In the genomic region with DNA sequence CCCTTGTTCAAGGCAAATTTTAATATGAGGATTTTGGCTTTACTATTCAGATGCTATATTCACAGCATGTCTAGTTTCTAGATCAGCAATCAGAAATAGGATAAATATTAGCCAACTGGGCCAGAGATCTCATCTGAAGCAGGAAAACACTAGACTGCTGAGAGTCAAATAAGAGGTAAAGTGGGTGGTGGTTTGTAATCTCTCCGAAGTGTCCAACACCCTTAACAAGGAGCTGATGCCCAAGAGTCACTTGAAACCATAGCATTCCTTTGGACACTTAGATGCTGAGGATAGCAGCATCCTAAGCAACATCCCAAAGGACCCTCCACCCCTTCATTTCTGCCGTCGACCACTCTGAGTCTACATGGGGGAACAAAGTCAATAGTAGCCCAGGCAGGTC, we compare ENCODE assay signal across 26 mouse cellular contexts. TPM values are rescaled to one million over a fixed set of nuclear protein-coding genes. Genes with fewer than 3 reads are reported as not detected.
DNase-seq lines count a peak whose midpoint lies in the region; ATAC-seq and TF ChIP-seq lines count a peak whose summit lies in the region.
"Had no signal": no experiment of that assay in that cellular context is flagged by ENCODE, and none has a peak within 500 bp of the region (broad histone marks: within the 10 kb centered on the region; RNA-seq: fewer than 3 reads in every experiment).

No protein-coding gene starts in this region.

- H3K4me3 ChIP-seq in heart, embryonic 11.5 days (ENCODE audit: low read depth, low read length), result no peak overlapping the region
- H3K4me3 ChIP-seq in heart, embryonic 16.5 days (ENCODE audit: low read length), result peak overlapping the region; percentile 6; the same call in 1 of the 2 replicates
- H3K4me3 ChIP-seq in lung, postnatal 0 days (ENCODE audit: low read depth, low read length), result no peak overlapping the region
- H3K4me3 ChIP-seq: embryonic facial prominence, embryonic 12.5 days; embryonic facial prominence, embryonic 15.5 days; gastrocnemius, adult 2 months; heart, embryonic 15.5 days; hindbrain, embryonic 12.5 days; hindbrain, embryonic 15.5 days had no signal

- peaks cover 13% of the 10 kb centered on the region for H3K4me1 ChIP-seq in heart, embryonic 11.5 days (ENCODE audit: control insufficient read depth, insufficient read depth, low read length)
- peaks cover 18% of the 10 kb centered on the region for H3K4me1 ChIP-seq in heart, embryonic 16.5 days (ENCODE audit: control insufficient read depth, insufficient read depth, low read length)
- peaks cover 7% of the 10 kb centered on the region; the same call in 1 of the 2 replicates for H3K4me1 ChIP-seq in lung, postnatal 0 days (ENCODE audit: insufficient read depth, low read depth, low read length)
- H3K4me1 ChIP-seq: embryonic facial prominence, embryonic 12.5 days; hindbrain, embryonic 12.5 days had no signal

- H3K9ac ChIP-seq in heart, embryonic 11.5 days (ENCODE audit: low read depth, low read length), result no peak overlapping the region
- no peak overlapping the region for H3K9ac ChIP-seq in heart, embryonic 16.5 days (ENCODE audit: low read length)
- no peak overlapping the region for H3K9ac ChIP-seq in lung, postnatal 0 days (replicated peaks; ENCODE audit: low read depth)
- H3K9ac ChIP-seq: embryonic facial prominence, embryonic 12.5 days; embryonic facial prominence, embryonic 15.5 days; forebrain, postnatal 0 days; heart, embryonic 15.5 days; hindbrain, embryonic 12.5 days; hindbrain, embryonic 15.5 days had no signal

- H3K4me2 ChIP-seq in heart, embryonic 11.5 days, result peak overlapping the region; percentile 4; the same call in 1 of the 2 replicates
- H3K4me2 ChIP-seq in heart, embryonic 16.5 days (ENCODE audit: low read depth, low read length), result peak overlapping the region; percentile 28
- no peak overlapping the region for H3K4me2 ChIP-seq in lung, postnatal 0 days (replicated peaks; ENCODE audit: low read depth, low read length)
- H3K4me2 ChIP-seq: embryonic facial prominence, embryonic 12.5 days; embryonic facial prominence, embryonic 15.5 days; heart, embryonic 15.5 days; hindbrain, embryonic 12.5 days; hindbrain, embryonic 15.5 days had no signal

- DNase-seq in heart, postnatal 25 days (ENCODE audit: low spot score), result no peak
- no peak for DNase-seq in heart, postnatal 10 days
- peak; percentile 62 for DNase-seq in lung, postnatal 0 days (ENCODE audit: low spot score)
- no peak for DNase-seq in lung, postnatal 4 days
- no peak for DNase-seq in adrenal gland, adult 8-10 months
- DNase-seq: adrenal gland, postnatal 14 days; B cell, adult 2 months; cerebellum, adult 11 months; cerebellum, adult 2 months; cerebellum, adult 9-11 months; cerebellum, postnatal 25 days; forebrain, postnatal 0 days; gastrocnemius, adult 2 months; gastrocnemius, postnatal 14 days had no signal

- H3K27me3 ChIP-seq in heart, embryonic 11.5 days (ENCODE audit: control insufficient read depth, insufficient read depth, low read length), result no peaks in the 10 kb centered on the region
- no peaks in the 10 kb centered on the region for H3K27me3 ChIP-seq in heart, embryonic 16.5 days (ENCODE audit: control insufficient read depth, insufficient read depth, low read length)
- H3K27me3 ChIP-seq in lung, postnatal 0 days (replicated peaks; ENCODE audit: insufficient read depth, low read length), result no peaks in the 10 kb centered on the region
- H3K27me3 ChIP-seq: CH12.LX; embryonic facial prominence, embryonic 12.5 days; embryonic facial prominence, embryonic 15.5 days; heart, embryonic 15.5 days; hindbrain, embryonic 15.5 days; Patski had no signal

- TF ChIP-seq EP300 in lung, postnatal 0 days (IDR thresholded peaks at IDR 0.05), result peak; percentile 73

- no peak for ATAC-seq in heart, embryonic 11.5 days (replicated peaks; ENCODE audit: insufficient number of reproducible peaks, low FRiP score, low TSS enrichment)
- no peak for ATAC-seq in heart, embryonic 16.5 days (replicated peaks; ENCODE audit: extremely low read depth, insufficient read depth, low FRiP score)
- ATAC-seq in lung, postnatal 0 days, result peak; percentile 18; the same call in 1 of the 2 replicates
- ATAC-seq: forebrain, embryonic 14.5 days; forebrain, postnatal 0 days; intestine, postnatal 0 days; Patski had no signal

- intact Hi-C loops in heart, postnatal 25 days (cut with DNase I), result loop anchor here (5.0 kb wide), 1 partner anchor 37 kb away; no protein-coding TSS in a partner anchor
- intact Hi-C loops in heart, postnatal 10 days (cut with DNase I), result loop anchor here (2.0 kb wide), 1 partner anchor 32 kb away; no protein-coding TSS in a partner anchor

- H3K27ac ChIP-seq in heart, embryonic 11.5 days (ENCODE audit: low read depth, low read length), result no peak overlapping the region
- H3K27ac ChIP-seq in heart, embryonic 16.5 days (ENCODE audit: low read length), result no peak overlapping the region
- no peak overlapping the region for H3K27ac ChIP-seq in lung, postnatal 0 days (ENCODE audit: low read length)
- H3K27ac ChIP-seq: embryonic facial prominence, embryonic 12.5 days; embryonic facial prominence, embryonic 15.5 days; gastrocnemius, adult 2 months; heart, embryonic 15.5 days; hindbrain, embryonic 12.5 days; hindbrain, embryonic 15.5 days had no signal

- TF ChIP-seq CTCF in lung, postnatal 0 days (IDR thresholded peaks at IDR 0.05), result no peak

- H3K9me3 ChIP-seq in heart, embryonic 11.5 days (replicated peaks; ENCODE audit: control insufficient read depth, low read length), result no peaks in the 10 kb centered on the region
- no peaks in the 10 kb centered on the region for H3K9me3 ChIP-seq in heart, embryonic 16.5 days (replicated peaks; ENCODE audit: control insufficient read depth, low read length)
- H3K9me3 ChIP-seq in lung, postnatal 0 days (ENCODE audit: low read length), result no peaks in the 10 kb centered on the region
- H3K9me3 ChIP-seq: embryonic facial prominence, embryonic 12.5 days; embryonic facial prominence, embryonic 15.5 days; heart, embryonic 15.5 days; hindbrain, embryonic 12.5 days; hindbrain, embryonic 15.5 days had no signal

- 69% methylated on average over 3 of the region's 3 CpGs for WGBS in heart, embryonic 11.5 days (ENCODE audit: insufficient replicate concordance)
- WGBS in heart, embryonic 16.5 days, result 53% methylated on average over 3 of the region's 3 CpGs
- WGBS in lung, postnatal 0 days, result 53% methylated on average over 3 of the region's 3 CpGs

- peaks cover 4% of the 10 kb centered on the region; the same call in 1 of the 2 replicates for H3K36me3 ChIP-seq in heart, embryonic 11.5 days (ENCODE audit: control insufficient read depth, insufficient read depth, low read length)
- peaks cover 16% of the 10 kb centered on the region; the same call in 1 of the 2 replicates for H3K36me3 ChIP-seq in heart, embryonic 16.5 days (ENCODE audit: control insufficient read depth, insufficient read depth)
- no peaks in the 10 kb centered on the region for H3K36me3 ChIP-seq in lung, postnatal 0 days (ENCODE audit: insufficient read depth, low read length)
- H3K36me3 ChIP-seq: embryonic facial prominence, embryonic 12.5 days; embryonic facial prominence, embryonic 15.5 days; G1E; hindbrain, embryonic 12.5 days; hindbrain, embryonic 15.5 days had no signal

RNA-seq across cellular contexts. Expression of a gene that starts 5.8 kb away (rescaled TPM):
- 163 and 234 TPM in 2 replicates for polyA plus RNA-seq in heart, embryonic 11.5 days (2014; fragmentation: Nextera tagmentation; extraction: Ambion mirVana)
- 100 to 1,000 TPM; 239 to 243 TPM for total RNA-seq in heart, postnatal 25 days (2021)
- polyA plus RNA-seq in heart, embryonic 16.5 days (2015; fragmentation: Nextera tagmentation; extraction: Ambion mirVana), result 139 and 153 TPM in 2 replicates
- 100 to 1,000 TPM; 185 to 219 TPM for total RNA-seq in heart, postnatal 10 days (2021)
- polyA plus RNA-seq in lung, postnatal 0 days (2015; fragmentation: Nextera tagmentation; extraction: Ambion mirVana), result 31.9 and 37.0 TPM in 2 replicates
- 1 to 10 TPM; 5.0 to 9.8 (median 9.3) TPM for total RNA-seq in adrenal gland, adult 8-10 months (2022)
- total RNA-seq: CH12.LX had no signal
- polyA plus RNA-seq: G1E had no signal

Comparison
In these comparisons a context has a peak if more than half of its experiments do, and no peak if none do; other contexts are left out.
1. RNA of a gene that starts 5.8 kb away (total RNA-seq): 239 to 243 TPM in heart, postnatal 25 days and 185 to 219 TPM in heart, postnatal 10 days; 5.0 to 9.8 TPM in adrenal gland, adult 8-10 months; every median in the first group is over 10 times any median in the second.